Mouse (Mus musculus): ENCODE measurements around the gene Lfng. TPM values are rescaled to one million over a fixed set of nuclear protein-coding genes. Genes with fewer than 3 reads are reported as not detected.

Gene Lfng
- polyA plus RNA-seq, 1 experiment: 1.4 TPM

DNA sequence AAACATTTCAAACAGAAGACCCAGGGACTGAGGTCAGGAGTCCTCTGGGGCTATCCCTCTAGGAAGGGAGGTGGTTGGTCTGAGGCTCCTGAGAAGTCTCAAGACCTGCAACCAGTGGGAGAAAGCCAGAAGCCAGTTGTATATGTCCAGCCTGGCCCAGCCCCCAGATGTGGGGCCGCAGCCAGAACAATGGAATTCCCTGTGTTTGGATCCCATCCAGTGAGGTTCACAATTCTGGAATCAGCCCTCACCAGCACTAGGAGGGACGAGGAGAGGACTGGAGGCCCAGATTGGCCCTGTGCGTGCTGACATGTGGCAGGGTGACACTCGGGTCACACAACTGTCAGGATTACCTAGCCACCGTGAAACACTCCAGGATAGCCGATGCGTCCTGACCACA is 45.5 kb downstream of the Lfng start:
- H3K4me3 ChIP-seq (ENCODE audit: control insufficient read depth, low read depth, low read length): no peak overlapping the region
- no peaks in the 10 kb centered on the region for H3K27me3 ChIP-seq (ENCODE audit: control insufficient read depth, insufficient read depth, low read length)
- H3K27ac ChIP-seq (ENCODE audit: control insufficient read depth, insufficient read depth, low read depth, low read length): no peak overlapping the region
- TF ChIP-seq CTCF (IDR thresholded peaks at IDR 0.05; ENCODE audit: control insufficient read depth, insufficient read depth, insufficient replicate concordance, low read depth, low read length): no peak
- no peak for TF ChIP-seq POLR2A (IDR thresholded peaks at IDR 0.05; ENCODE audit: control insufficient read depth, low read depth, low read length)
- H3K36me3 ChIP-seq (ENCODE audit: control insufficient read depth, insufficient read depth, low read length): no peaks in the 10 kb centered on the region
- H3K4me1 ChIP-seq (ENCODE audit: control insufficient read depth, insufficient read depth, low read length): peaks cover 20% of the 10 kb centered on the region

DNA sequence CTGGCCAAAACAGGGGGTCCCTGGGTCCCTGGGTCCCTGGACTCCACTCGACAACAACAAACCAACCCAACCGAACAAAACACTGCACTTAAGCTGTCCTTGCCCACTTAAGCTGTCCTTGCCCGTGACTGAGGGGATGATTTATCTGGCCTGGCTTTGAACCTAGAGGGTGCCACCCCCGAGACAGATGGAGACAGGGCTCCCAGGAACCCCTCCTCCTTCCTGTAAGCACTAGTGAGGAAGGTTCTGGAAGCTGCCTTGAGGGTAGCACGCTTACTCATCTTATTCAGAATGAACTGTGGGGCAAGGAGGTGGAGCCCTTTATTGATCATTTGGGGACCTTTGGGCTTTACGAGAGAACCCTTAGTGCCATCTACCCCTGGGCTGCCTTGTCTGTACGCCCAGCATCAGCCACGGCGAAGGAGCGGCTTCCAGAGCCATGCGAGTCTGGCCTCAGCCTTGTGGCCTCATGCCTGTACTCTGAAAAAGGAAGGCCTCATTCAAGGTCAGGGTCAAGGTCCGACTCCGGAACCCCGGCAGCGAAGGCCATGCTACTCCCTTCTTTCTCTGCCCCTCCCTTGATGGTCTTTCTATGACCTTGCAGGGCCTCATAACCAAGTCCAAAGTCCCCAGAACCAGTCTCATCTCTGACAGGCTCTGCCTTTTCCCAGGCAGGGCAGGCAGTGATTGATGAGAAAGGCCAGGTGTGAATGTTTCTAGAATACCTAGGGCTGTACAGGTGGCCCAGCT is 47.2 kb downstream of the Lfng start:
- Histone ChIP-seq H3K4me3 (ENCODE audit: control insufficient read depth, low read depth, low read length) (no peak overlapping the region), H3K27me3 (ENCODE audit: control insufficient read depth, insufficient read depth, low read length) (no peaks in the 10 kb centered on the region), H3K27ac (ENCODE audit: control insufficient read depth, insufficient read depth, low read depth, low read length) (no peak overlapping the region; the same call in 1 of the 2 replicates), H3K4me1 (ENCODE audit: control insufficient read depth, insufficient read depth, low read length) (peaks cover 7% of the 10 kb centered on the region), H3K36me3 (ENCODE audit: control insufficient read depth, insufficient read depth, low read length) (no peaks in the 10 kb centered on the region)
- no peak for TF ChIP-seq POLR2A (IDR thresholded peaks at IDR 0.05; ENCODE audit: control insufficient read depth, low read depth, low read length)
- TF ChIP-seq CTCF (IDR thresholded peaks at IDR 0.05; ENCODE audit: control insufficient read depth, insufficient read depth, insufficient replicate concordance, low read depth, low read length): no peak

DNA sequence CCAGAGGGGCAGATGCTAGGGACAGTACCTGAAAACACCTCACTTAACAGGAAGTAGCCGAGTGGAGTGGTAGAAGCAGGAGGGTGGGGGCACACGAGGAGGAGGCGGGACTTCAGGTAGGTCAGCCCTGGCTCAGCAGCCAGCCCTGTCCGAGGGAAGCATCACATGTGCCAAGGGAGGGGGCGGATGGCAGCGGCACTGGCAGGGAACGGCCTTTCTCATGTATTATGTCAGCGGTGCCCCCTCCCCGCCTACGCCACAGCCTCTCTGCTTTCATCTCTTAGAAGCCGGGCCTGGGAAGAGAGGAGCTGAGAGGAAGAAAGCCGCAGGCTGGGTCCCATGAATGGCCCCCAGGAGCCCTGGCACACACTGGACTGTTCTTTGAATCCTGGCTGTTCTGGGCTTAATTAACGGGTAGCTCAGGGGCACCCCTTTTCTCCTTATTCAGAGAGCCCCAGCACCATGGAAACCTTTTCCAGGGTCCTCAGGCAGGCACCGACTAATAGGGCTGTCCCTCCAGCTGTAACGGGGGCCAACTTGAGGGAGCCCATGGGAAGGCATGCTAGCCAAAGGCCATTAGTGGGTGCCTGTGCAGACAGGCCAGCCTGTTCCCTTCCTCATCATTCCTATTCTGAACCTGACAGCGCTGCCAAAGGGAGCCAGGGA is 52.6 kb downstream of the Lfng start:
- no peak overlapping the region for H3K4me3 ChIP-seq (ENCODE audit: control insufficient read depth, low read depth, low read length)
- H3K36me3 ChIP-seq (ENCODE audit: control insufficient read depth, insufficient read depth, low read length): no peaks in the 10 kb centered on the region
- no peaks in the 10 kb centered on the region for H3K27me3 ChIP-seq (ENCODE audit: control insufficient read depth, insufficient read depth, low read length)
- H3K27ac ChIP-seq (ENCODE audit: control insufficient read depth, insufficient read depth, low read depth, low read length): no peak overlapping the region
- H3K4me1 ChIP-seq (ENCODE audit: control insufficient read depth, insufficient read depth, low read length): peaks cover under 1% of the 10 kb centered on the region; the same call in 1 of the 2 replicates
- no peak for TF ChIP-seq CTCF (IDR thresholded peaks at IDR 0.05; ENCODE audit: control insufficient read depth, insufficient read depth, insufficient replicate concordance, low read depth, low read length)
- no peak for TF ChIP-seq POLR2A (IDR thresholded peaks at IDR 0.05; ENCODE audit: control insufficient read depth, low read depth, low read length)

DNA sequence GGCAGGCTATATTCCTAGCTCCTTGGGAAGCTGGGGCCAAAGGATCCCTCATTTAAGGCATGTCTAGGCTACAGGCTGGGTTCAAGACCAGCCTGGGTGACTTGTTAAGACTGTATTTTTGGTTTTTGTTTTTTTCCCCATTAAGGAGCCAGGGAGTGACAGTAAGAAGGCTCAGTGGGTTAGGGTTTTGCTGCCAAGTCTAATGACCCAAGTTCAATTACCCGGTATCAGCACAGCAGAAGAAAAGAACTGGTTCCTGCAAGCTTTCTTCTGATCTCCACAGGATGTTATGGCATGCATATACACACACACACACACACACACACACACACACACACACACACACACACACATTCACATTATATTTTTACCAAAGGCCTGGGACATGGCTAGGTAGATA is 53.3 kb downstream of the Lfng start:
- H3K4me1 ChIP-seq (ENCODE audit: control insufficient read depth, insufficient read depth, low read length): no peaks in the 10 kb centered on the region; the same call in 1 of the 2 replicates
- H3K27ac ChIP-seq (ENCODE audit: control insufficient read depth, insufficient read depth, low read depth, low read length): no peak overlapping the region
- H3K27me3 ChIP-seq (ENCODE audit: control insufficient read depth, insufficient read depth, low read length): no peaks in the 10 kb centered on the region
- H3K4me3 ChIP-seq (ENCODE audit: control insufficient read depth, low read depth, low read length): no peak overlapping the region
- no peaks in the 10 kb centered on the region for H3K36me3 ChIP-seq (ENCODE audit: control insufficient read depth, insufficient read depth, low read length)
- TF ChIP-seq POLR2A (IDR thresholded peaks at IDR 0.05; ENCODE audit: control insufficient read depth, low read depth, low read length) (no peak), CTCF (IDR thresholded peaks at IDR 0.05; ENCODE audit: control insufficient read depth, insufficient read depth, insufficient replicate concordance, low read depth, low read length) (no peak)

DNA sequence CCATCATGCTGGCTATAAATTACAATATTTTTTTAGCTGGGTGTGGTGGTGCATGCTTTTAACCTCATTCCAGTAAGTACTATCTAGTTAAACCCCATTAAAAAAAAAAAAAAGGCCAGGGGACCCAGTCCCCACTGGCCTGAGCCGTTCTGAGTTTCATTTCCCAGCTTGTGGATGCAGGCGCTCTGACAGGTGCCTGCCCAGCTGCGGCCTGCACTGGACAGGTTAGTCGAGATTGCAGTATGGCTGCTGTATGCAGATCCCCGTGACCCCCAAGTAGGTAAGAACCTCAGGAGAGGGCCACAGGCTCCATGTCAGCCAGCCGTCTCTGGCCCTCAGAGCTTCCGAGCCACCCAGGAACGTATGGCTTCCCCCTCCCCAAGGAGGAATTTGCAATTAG is 54.3 kb downstream of the Lfng start:
- H3K4me1 ChIP-seq (ENCODE audit: control insufficient read depth, insufficient read depth, low read length): no peaks in the 10 kb centered on the region; the same call in 1 of the 2 replicates
- H3K36me3 ChIP-seq (ENCODE audit: control insufficient read depth, insufficient read depth, low read length): no peaks in the 10 kb centered on the region
- no peaks in the 10 kb centered on the region for H3K27me3 ChIP-seq (ENCODE audit: control insufficient read depth, insufficient read depth, low read length)
- H3K4me3 ChIP-seq (ENCODE audit: control insufficient read depth, low read depth, low read length): no peak overlapping the region
- no peak overlapping the region for H3K27ac ChIP-seq (ENCODE audit: control insufficient read depth, insufficient read depth, low read depth, low read length)
- TF ChIP-seq CTCF (IDR thresholded peaks at IDR 0.05; ENCODE audit: control insufficient read depth, insufficient read depth, insufficient replicate concordance, low read depth, low read length) (no peak), POLR2A (IDR thresholded peaks at IDR 0.05; ENCODE audit: control insufficient read depth, low read depth, low read length) (no peak)

DNA sequence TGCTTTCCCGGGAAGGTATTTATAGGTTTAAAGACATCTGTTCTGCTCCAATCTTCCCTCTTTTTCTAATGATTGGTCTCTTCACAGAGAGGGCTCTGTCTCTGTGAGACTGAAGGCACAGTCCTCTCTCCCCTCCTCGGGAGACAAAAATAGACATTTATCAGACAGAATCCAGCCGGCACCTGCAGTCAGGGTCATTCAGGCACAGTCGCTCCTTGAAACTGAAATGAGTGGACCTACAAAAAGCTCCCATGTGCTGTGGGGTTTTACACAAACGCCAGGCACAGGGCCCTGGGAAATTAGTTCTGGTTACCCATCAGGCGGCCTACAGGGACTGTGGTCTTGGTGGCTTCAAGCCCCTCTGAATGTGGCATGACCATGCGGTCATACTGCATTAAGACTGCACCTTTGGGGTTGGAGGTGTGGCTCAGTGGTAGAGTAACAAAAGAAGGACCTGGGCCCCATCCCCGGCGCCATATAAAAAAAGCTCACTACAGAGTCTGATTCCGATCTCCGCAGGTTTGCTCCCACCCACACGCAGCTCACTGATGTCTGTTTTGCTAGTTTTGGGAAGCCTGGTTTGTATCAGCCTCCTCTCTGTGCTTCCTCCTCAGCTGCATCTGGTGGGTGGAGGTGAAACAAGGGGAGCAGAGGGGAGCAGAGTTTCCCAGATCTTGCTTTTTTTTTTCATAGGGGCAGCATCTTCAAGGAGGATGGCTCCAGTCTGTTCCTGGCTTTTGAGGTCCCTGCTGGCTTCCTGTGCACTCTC is 54.9 kb downstream of the Lfng start:
- H3K36me3 ChIP-seq (ENCODE audit: control insufficient read depth, insufficient read depth, low read length): no peaks in the 10 kb centered on the region
- H3K4me1 ChIP-seq (ENCODE audit: control insufficient read depth, insufficient read depth, low read length): no peaks in the 10 kb centered on the region; the same call in 1 of the 2 replicates
- H3K27ac ChIP-seq (ENCODE audit: control insufficient read depth, insufficient read depth, low read depth, low read length): peak overlapping the region; percentile 33; the same call in 1 of the 2 replicates
- H3K4me3 ChIP-seq (ENCODE audit: control insufficient read depth, low read depth, low read length): no peak overlapping the region
- TF ChIP-seq POLR2A (IDR thresholded peaks at IDR 0.05; ENCODE audit: control insufficient read depth, low read depth, low read length) (no peak), CTCF (IDR thresholded peaks at IDR 0.05; ENCODE audit: control insufficient read depth, insufficient read depth, insufficient replicate concordance, low read depth, low read length) (no peak)
- H3K27me3 ChIP-seq (ENCODE audit: control insufficient read depth, insufficient read depth, low read length): no peaks in the 10 kb centered on the region
